ENCODE assay signal across 7 mouse cellular contexts in genomic region chr9:109039681-109040080, GRCm38 (mm10). TPM values are rescaled to one million over a fixed set of nuclear protein-coding genes. Genes with fewer than 3 reads are reported as not detected.
DNase-seq lines count a peak whose midpoint lies in the region; ATAC-seq and TF ChIP-seq lines count a peak whose summit lies in the region.

No protein-coding gene starts in this region.

- H3K4me2 ChIP-seq in hindbrain, embryonic 13.5 days: peak overlapping the region; percentile 88; the same call in 1 of the 2 replicates
- H3K4me2 ChIP-seq in hindbrain, embryonic 14.5 days (replicated peaks): no peak overlapping the region
- peak overlapping the region; percentile 80; the same call in 1 of the 2 replicates for H3K4me2 ChIP-seq in limb, embryonic 12.5 days

- no peak overlapping the region for H3K27ac ChIP-seq in hindbrain, embryonic 13.5 days
- no peak overlapping the region for H3K27ac ChIP-seq in hindbrain, embryonic 14.5 days
- no peak overlapping the region for H3K27ac ChIP-seq in spleen, adult 2 months (ENCODE audit: insufficient read depth, low read length)
- H3K27ac ChIP-seq in limb, embryonic 12.5 days: no peak overlapping the region

- no peaks in the 10 kb centered on the region for H3K9me3 ChIP-seq in hindbrain, embryonic 13.5 days
- H3K9me3 ChIP-seq in hindbrain, embryonic 14.5 days (ENCODE audit: control insufficient read depth, low read length): no peaks in the 10 kb centered on the region
- H3K9me3 ChIP-seq in limb, embryonic 12.5 days: no peaks in the 10 kb centered on the region

- H3K36me3 ChIP-seq in hindbrain, embryonic 13.5 days: no peaks in the 10 kb centered on the region
- H3K36me3 ChIP-seq in hindbrain, embryonic 14.5 days (replicated peaks; ENCODE audit: control insufficient read depth, insufficient read depth): no peaks in the 10 kb centered on the region
- no peaks in the 10 kb centered on the region for H3K36me3 ChIP-seq in spleen, adult 2 months (ENCODE audit: control insufficient read depth, insufficient read depth, low read length)
- H3K36me3 ChIP-seq in limb, embryonic 12.5 days: peaks cover 4% of the 10 kb centered on the region; the same call in 1 of the 2 replicates

- DNase-seq in hindbrain, embryonic 14.5 days (ENCODE audit: low spot score): no peak
- DNase-seq in spleen, adult 2 months (ENCODE audit: low read depth in 1 of 2, low spot score in 2 of 2): no peak
- no peak for DNase-seq in spleen, postnatal 14 days (ENCODE audit: low spot score in 2 of 2)
- no peak for DNase-seq in retina, postnatal 1 day
- DNase-seq in cerebellum, adult 11 months: no peak

- H3K27me3 ChIP-seq in hindbrain, embryonic 13.5 days: 0 out of 2 replicates have a peak, but pooled peaks cover 5% of the 10 kb centered on the region
- no peaks in the 10 kb centered on the region for H3K27me3 ChIP-seq in hindbrain, embryonic 14.5 days (ENCODE audit: control insufficient read depth, insufficient read depth, low read length)
- no peaks in the 10 kb centered on the region for H3K27me3 ChIP-seq in spleen, adult 2 months (ENCODE audit: control insufficient read depth, insufficient read depth, low read length)
- H3K27me3 ChIP-seq in limb, embryonic 12.5 days: no peaks in the 10 kb centered on the region

- TF ChIP-seq POLR2A in spleen, adult 2 months (IDR thresholded peaks at IDR 0.05; ENCODE audit: low read depth, low read length): no peak

- no peak for TF ChIP-seq CTCF in spleen, adult 2 months (IDR thresholded peaks at IDR 0.05; ENCODE audit: extremely low read depth, insufficient read depth, insufficient read length, insufficient replicate concordance)

- peaks cover 20% of the 10 kb centered on the region for H3K4me1 ChIP-seq in hindbrain, embryonic 13.5 days (replicated peaks)
- peaks cover 9% of the 10 kb centered on the region; the same call in 1 of the 2 replicates for H3K4me1 ChIP-seq in hindbrain, embryonic 14.5 days (replicated peaks; ENCODE audit: control insufficient read depth, insufficient read depth, low read length)
- H3K4me1 ChIP-seq in spleen, adult 2 months (ENCODE audit: control insufficient read depth, insufficient read depth, insufficient read length): peaks cover 18% of the 10 kb centered on the region; the same call in 1 of the 2 replicates
- peaks cover 29% of the 10 kb centered on the region for H3K4me1 ChIP-seq in limb, embryonic 12.5 days (replicated peaks)

- H3K4me3 ChIP-seq in hindbrain, embryonic 13.5 days: no peak overlapping the region
- no peak overlapping the region for H3K4me3 ChIP-seq in hindbrain, embryonic 14.5 days (replicated peaks; ENCODE audit: low read length)
- H3K4me3 ChIP-seq in spleen, adult 2 months (ENCODE audit: extremely low read depth, insufficient read depth, insufficient read length): peak overlapping the region; percentile 92; the same call in 1 of the 2 replicates
- peak overlapping the region; percentile 75; the same call in 1 of the 2 replicates for H3K4me3 ChIP-seq in limb, embryonic 12.5 days (replicated peaks)

- no peak for ATAC-seq in hindbrain, embryonic 13.5 days (ENCODE audit: low FRiP score)
- ATAC-seq in hindbrain, embryonic 14.5 days (ENCODE audit: low FRiP score): no peak
- ATAC-seq in limb, embryonic 12.5 days (ENCODE audit: insufficient number of reproducible peaks, insufficient read depth, low FRiP score, low TSS enrichment, low read depth): no peak

- 86% methylated on average over 4 of the region's 4 CpGs for WGBS in hindbrain, embryonic 13.5 days
- 83% methylated on average over 4 of the region's 4 CpGs for WGBS in hindbrain, embryonic 14.5 days
- 76% methylated on average over 4 of the region's 4 CpGs for WGBS in spleen, adult 2 months
- 75% methylated on average over 4 of the region's 4 CpGs for WGBS in limb, embryonic 12.5 days

- no peak overlapping the region for H3K9ac ChIP-seq in hindbrain, embryonic 13.5 days
- no peak overlapping the region for H3K9ac ChIP-seq in hindbrain, embryonic 14.5 days
- H3K9ac ChIP-seq in limb, embryonic 12.5 days (replicated peaks): no peak overlapping the region

RNA-seq across cellular contexts. Expression of gene Shisa5, which starts 1.3 kb away (rescaled TPM):
- 64.6 and 66.2 TPM in 2 replicates for polyA plus RNA-seq in hindbrain, embryonic 13.5 days (2015; fragmentation: Nextera tagmentation; extraction: Ambion mirVana)
- polyA plus RNA-seq in hindbrain, embryonic 14.5 days (2014; fragmentation: Nextera tagmentation; extraction: Ambion mirVana): 57.9 and 60.9 TPM in 2 replicates
- 4,319 and 4,795 TPM in 2 replicates for polyA plus RNA-seq in spleen, adult 2 months (2012; rRNA removed)
- polyA plus RNA-seq in limb, embryonic 12.5 days (2016; fragmentation: Nextera tagmentation; extraction: Ambion mirVana): 49.1 and 55.2 TPM in 2 replicates

RNA-seq across cellular contexts. Expression of gene Trex1, which starts 19.9 kb away (rescaled TPM):
- 12.9 and 15.2 TPM in 2 replicates for polyA plus RNA-seq in hindbrain, embryonic 13.5 days (2015; fragmentation: Nextera tagmentation; extraction: Ambion mirVana)
- 9.7 and 16.2 TPM in 2 replicates for polyA plus RNA-seq in hindbrain, embryonic 14.5 days (2014; fragmentation: Nextera tagmentation; extraction: Ambion mirVana)
- polyA plus RNA-seq in spleen, adult 2 months (2012; rRNA removed): 137 and 262 TPM in 2 replicates
- polyA plus RNA-seq in limb, embryonic 12.5 days (2016; fragmentation: Nextera tagmentation; extraction: Ambion mirVana): 7.1 and 7.5 TPM in 2 replicates

RNA-seq across cellular contexts. Expression of gene Atrip, which starts 34.2 kb away (rescaled TPM):
- polyA plus RNA-seq in hindbrain, embryonic 13.5 days (2015; fragmentation: Nextera tagmentation; extraction: Ambion mirVana): 27.8 and 32.4 TPM in 2 replicates
- 29.0 and 29.8 TPM in 2 replicates for polyA plus RNA-seq in hindbrain, embryonic 14.5 days (2014; fragmentation: Nextera tagmentation; extraction: Ambion mirVana)
- 16.2 and 17.0 TPM in 2 replicates for polyA plus RNA-seq in spleen, adult 2 months (2012; rRNA removed)
- polyA plus RNA-seq in limb, embryonic 12.5 days (2016; fragmentation: Nextera tagmentation; extraction: Ambion mirVana): 31.6 and 33.4 TPM in 2 replicates

RNA-seq across cellular contexts. Expression of gene Ccdc51, which starts 42.6 kb away (rescaled TPM):
- 14.6 and 14.7 TPM in 2 replicates for polyA plus RNA-seq in hindbrain, embryonic 13.5 days (2015; fragmentation: Nextera tagmentation; extraction: Ambion mirVana)
- polyA plus RNA-seq in hindbrain, embryonic 14.5 days (2014; fragmentation: Nextera tagmentation; extraction: Ambion mirVana): 11.2 and 11.3 TPM in 2 replicates
- polyA plus RNA-seq in spleen, adult 2 months (2012; rRNA removed): 5.1 and 5.2 TPM in 2 replicates
- 12.8 and 13.9 TPM in 2 replicates for polyA plus RNA-seq in limb, embryonic 12.5 days (2016; fragmentation: Nextera tagmentation; extraction: Ambion mirVana)

RNA-seq across cellular contexts. Expression of gene Tma7, which starts 42.7 kb away (rescaled TPM):
- polyA plus RNA-seq in hindbrain, embryonic 13.5 days (2015; fragmentation: Nextera tagmentation; extraction: Ambion mirVana): 741 and 764 TPM in 2 replicates
- polyA plus RNA-seq in hindbrain, embryonic 14.5 days (2014; fragmentation: Nextera tagmentation; extraction: Ambion mirVana): 710 and 800 TPM in 2 replicates
- 10.2 and 16.4 TPM in 2 replicates for polyA plus RNA-seq in spleen, adult 2 months (2012; rRNA removed)
- polyA plus RNA-seq in limb, embryonic 12.5 days (2016; fragmentation: Nextera tagmentation; extraction: Ambion mirVana): 840 and 867 TPM in 2 replicates

Comparison
In these comparisons a context has a peak if more than half of its experiments do, and no peak if none do; other contexts are left out.
1. H3K4me3 ChIP-seq: peak in spleen, adult 2 months (single experiment) and limb, embryonic 12.5 days (single experiment); none in hindbrain, embryonic 13.5 days (single experiment) and hindbrain, embryonic 14.5 days (single experiment).
2. RNA of gene Shisa5, which starts 1.3 kb away (polyA plus RNA-seq): 4,319 to 4,795 TPM in spleen, adult 2 months; 64.6 to 66.2 TPM in hindbrain, embryonic 13.5 days, 57.9 to 60.9 TPM in hindbrain, embryonic 14.5 days and 49.1 to 55.2 TPM in limb, embryonic 12.5 days; every median in the first group is over 10 times any median in the second.